Mouse (Mus musculus) stomach, embryonic 14.5 days (tissue): ENCODE results near the gene Armh4. TPM values are rescaled to one million over a fixed set of nuclear protein-coding genes. Genes with fewer than 3 reads are reported as not detected.

ENCODE experiments used
- ATAC-seq: fragments of 200-750 bp; cut with Nextera tagmentation; 2 replicates; pipeline ENCODE4 v1.8.0; 2017; ENCODE audit warnings: low read depth, moderate TSS enrichment; ENCODE audit not compliant: insufficient number of reproducible peaks, insufficient read depth, low FRiP score
- H3K27ac ChIP-seq: fragments of 300-500 bp; sonication (generic); 2 replicates; pipeline ENCODE4 v1.5.1; 2014; ENCODE audit warnings: mild to moderate bottlenecking, low read length, moderate library complexity, mixed read lengths
- H3K27me3 ChIP-seq: fragments of 300-500 bp; sonication (generic); 2 replicates; pipeline ENCODE4 v1.6.1; 2014; ENCODE audit warnings: low read length, control low read depth, mixed read lengths; ENCODE audit not compliant: control insufficient read depth, insufficient read depth
- H3K36me3 ChIP-seq: fragments of 300-500 bp; sonication (generic); 2 replicates; pipeline ENCODE4 v1.6.1; 2014; ENCODE audit warnings: mild to moderate bottlenecking, control low read depth, low read length, moderate library complexity, mixed read lengths; ENCODE audit not compliant: control insufficient read depth, insufficient read depth
- H3K4me1 ChIP-seq: fragments of 300-500 bp; sonication (generic); 2 replicates; pipeline ENCODE4 v1.6.1; 2014; ENCODE audit warnings: low read length, control low read depth, mixed read lengths; ENCODE audit not compliant: control insufficient read depth, insufficient read depth
- H3K4me2 ChIP-seq: fragments of 300-500 bp; sonication (generic); replicated peaks from 2 replicates; pipeline ENCODE4 v1.6.1; 2014; ENCODE audit warnings: low read depth, low read length, control low read depth
- H3K4me3 ChIP-seq: fragments of 300-500 bp; sonication (generic); 2 replicates; pipeline ENCODE4 v1.5.1; 2014; ENCODE audit warnings: low read depth, low read length, control low read depth
- H3K9ac ChIP-seq: fragments of 300-500 bp; sonication (generic); replicated peaks from 2 replicates; pipeline ENCODE4 v1.6.1; 2014; ENCODE audit warnings: low read depth, mild to moderate bottlenecking, control low read depth, low read length, moderate library complexity, mixed read lengths
- H3K9me3 ChIP-seq: fragments of 300-500 bp; sonication (generic); 2 replicates; pipeline ENCODE4 v1.6.1; 2016; ENCODE audit warnings: low read depth, low read length, control low read depth; ENCODE audit not compliant: control insufficient read depth
- WGBS: fragments of 180-500 bp; shearing (Covaris S2); extraction: QIAGEN DNeasy Blood & Tissue Kit; methylation state at CpG from one replicate; pipeline ENCODE4 v1.1.7; 2014; 5-methylcytosine and 5-hydroxymethylcytosine counted together
- polyA plus RNA-seq: library from polyadenylated mRNA; unstranded; fragments of >200 nt; fragmentation: Nextera tagmentation; extraction: Ambion mirVana; gene quantifications from 2 replicates; pipeline ENCODE4 v1.2.1, GENCODE M21; 2014

Gene Armh4
- polyA plus RNA-seq, 1 experiment from 2014 or later: 22.3 TPM

DNA sequence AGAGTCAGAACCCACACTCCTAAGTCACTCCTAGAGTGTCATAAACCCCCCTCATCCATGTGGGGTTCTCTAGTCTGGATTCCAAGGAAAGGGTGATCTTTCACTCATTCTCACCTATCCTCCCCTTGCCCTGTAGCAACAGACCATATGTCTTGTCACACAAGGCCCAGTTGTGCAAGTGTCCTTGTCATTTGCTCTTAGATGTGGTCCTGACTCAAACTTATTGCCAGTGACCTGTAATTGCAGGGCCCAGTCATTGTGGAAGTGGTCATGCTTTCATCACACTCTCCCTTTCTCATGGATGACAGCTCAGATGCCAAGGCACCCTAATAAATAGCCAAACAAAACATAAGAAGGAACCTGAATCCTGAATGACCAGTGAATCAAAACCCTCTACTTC, 63.5 kb downstream of the Armh4 start:
- Histone ChIP-seq H3K9me3 (no peaks in the 10 kb centered on the region), H3K4me1 (no peaks in the 10 kb centered on the region), H3K36me3 (no peaks in the 10 kb centered on the region), H3K4me3 (no peak overlapping the region), H3K27ac (no peak overlapping the region), H3K4me2 (no peak overlapping the region), H3K9ac (no peak overlapping the region), H3K27me3 (no peaks in the 10 kb centered on the region)
- no peak for ATAC-seq

DNA sequence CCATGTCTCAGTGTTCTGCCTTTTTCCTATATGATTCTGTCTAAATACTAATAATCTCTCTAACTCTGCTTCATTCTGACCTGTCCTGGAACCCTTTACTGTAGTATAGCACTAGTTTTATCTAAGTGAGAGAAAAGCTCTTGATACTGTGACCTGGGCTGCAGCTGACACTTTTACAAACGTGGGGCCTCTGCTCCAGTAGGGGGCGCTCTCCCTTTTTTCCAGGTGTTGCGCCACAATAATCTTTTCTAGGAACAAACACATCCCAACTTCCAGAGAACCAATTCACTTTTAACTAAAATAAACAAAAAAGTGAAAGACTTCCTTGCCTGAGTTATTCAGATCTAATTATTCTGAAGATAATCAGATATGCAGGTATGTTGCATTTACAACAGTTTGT, 72.2 kb downstream of the Armh4 start:
- Histone ChIP-seq H3K4me1 (no peaks in the 10 kb centered on the region), H3K9me3 (no peaks in the 10 kb centered on the region), H3K27ac (no peak overlapping the region), H3K4me3 (no peak overlapping the region), H3K9ac (no peak overlapping the region), H3K4me2 (no peak overlapping the region), H3K36me3 (no peaks in the 10 kb centered on the region), H3K27me3 (no peaks in the 10 kb centered on the region)
- 41% methylated on average over 3 of the region's 3 CpGs for WGBS
- no peak for ATAC-seq

DNA sequence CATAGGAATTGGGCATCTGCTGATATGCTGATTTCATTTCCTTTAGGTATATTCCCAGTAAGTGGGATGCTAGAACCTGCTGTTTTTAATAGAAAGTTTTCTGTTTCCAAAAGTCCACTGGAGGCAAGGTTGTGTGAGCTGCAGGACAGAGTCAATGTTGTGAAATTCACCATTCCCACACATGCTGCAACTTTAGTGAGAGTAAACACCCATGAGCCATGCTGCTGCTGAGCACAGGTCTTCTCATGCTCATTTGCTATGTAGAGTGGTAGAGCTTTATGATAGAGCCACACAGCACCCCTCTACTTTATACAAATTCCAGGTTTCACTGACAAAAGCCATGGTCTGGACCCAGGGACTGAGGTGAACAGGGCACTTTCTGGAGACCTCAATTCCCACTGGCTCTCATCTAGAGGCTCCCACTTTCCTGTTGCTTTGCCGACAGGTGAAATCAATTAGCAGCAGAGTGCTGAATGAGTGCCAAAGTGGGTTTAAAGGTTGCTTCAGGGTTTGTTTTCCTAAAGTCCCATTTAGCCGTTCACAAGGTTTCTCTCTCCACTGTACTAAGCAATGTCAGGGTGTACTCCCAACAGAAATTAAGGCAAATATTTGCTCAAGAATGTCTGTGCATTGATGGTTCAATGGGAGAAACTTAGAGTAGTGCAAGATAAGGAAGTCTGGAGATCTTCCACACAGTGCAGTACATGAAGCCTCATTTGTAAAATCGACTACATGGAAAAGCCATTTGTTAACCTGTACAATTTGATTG, 79.6 kb downstream of the Armh4 start:
- Histone ChIP-seq H3K36me3 (no peaks in the 10 kb centered on the region), H3K27me3 (no peaks in the 10 kb centered on the region), H3K27ac (no peak overlapping the region), H3K9ac (no peak overlapping the region), H3K4me1 (no peaks in the 10 kb centered on the region), H3K9me3 (no peaks in the 10 kb centered on the region), H3K4me2 (no peak overlapping the region), H3K4me3 (no peak overlapping the region)
- peak; percentile 65 for ATAC-seq
- 22% methylated on average over 3 of the region's 3 CpGs for WGBS

DNA sequence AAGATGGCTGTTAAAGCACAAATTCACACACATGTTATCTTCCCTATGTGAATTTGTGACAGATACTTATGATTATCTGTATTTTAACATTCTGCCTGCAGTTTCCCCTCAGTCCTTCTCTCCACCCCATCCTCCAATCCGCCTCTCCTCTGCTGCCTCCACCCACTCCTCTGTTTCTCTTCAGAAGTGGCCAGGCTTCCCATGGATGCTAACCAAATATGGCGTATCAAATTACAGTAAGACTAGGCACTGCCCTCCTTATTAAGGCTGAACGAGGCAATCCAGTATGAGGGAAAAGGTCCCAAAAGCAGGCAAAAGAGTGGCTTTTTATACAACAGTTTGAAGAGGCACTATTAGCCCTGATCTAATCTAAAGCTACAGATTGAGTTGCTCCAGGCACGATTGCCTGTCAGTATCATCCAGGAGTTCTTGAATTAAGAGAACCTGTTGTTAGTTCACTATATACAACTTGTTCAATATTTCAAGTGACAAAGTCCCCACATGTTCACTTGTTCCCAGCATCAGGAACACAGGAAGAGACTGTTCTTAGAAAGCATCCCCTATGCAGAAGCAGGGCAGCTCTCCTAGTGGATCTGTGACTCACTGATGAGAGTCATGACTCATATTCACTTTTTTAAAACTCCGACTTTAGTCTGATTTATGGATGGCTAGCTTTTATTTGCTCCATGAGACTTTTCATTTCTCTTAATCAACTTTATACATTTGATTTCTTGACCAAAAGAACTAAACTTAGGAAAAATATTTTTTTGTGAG, 103.5 kb downstream of the Armh4 start:
- Histone ChIP-seq H3K27ac (no peak overlapping the region), H3K4me2 (no peak overlapping the region)
- 46% methylated on average over 5 of the region's 5 CpGs for WGBS

DNA sequence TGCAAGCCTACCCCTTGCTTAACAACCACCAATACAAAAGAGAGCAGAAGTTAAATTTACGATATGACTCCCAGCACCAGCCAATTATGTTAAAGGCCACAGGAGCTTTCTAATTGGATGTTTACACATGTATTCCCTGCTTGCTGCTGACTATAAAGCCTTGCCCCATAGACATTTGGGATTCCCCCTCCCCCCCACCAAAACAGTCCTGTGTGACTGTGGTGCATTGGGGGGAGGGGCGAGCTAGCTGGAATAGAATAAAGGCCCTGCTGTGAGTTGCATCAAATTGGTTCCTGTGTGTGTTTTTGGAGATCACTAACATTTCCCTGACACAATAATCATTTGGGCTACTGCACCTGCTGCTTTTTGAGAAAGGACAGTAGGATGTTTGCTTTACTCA, 106.6 kb downstream of the Armh4 start:
- Histone ChIP-seq H3K27ac (no peak overlapping the region), H3K9me3 (no peaks in the 10 kb centered on the region), H3K9ac (no peak overlapping the region), H3K4me1 (no peaks in the 10 kb centered on the region), H3K4me3 (no peak overlapping the region), H3K4me2 (no peak overlapping the region), H3K36me3 (no peaks in the 10 kb centered on the region), H3K27me3 (no peaks in the 10 kb centered on the region)
- WGBS: 80% methylated on average over 2 of the region's 2 CpGs
- no peak for ATAC-seq

More for the DNA sequence above, 103.5 kb downstream of the Armh4 start:
- H3K4me3 ChIP-seq: no peak overlapping the region
- H3K4me1 ChIP-seq: no peaks in the 10 kb centered on the region
- H3K27me3 ChIP-seq: no peaks in the 10 kb centered on the region
- no peak for ATAC-seq
- H3K9me3 ChIP-seq: no peaks in the 10 kb centered on the region
- H3K36me3 ChIP-seq: no peaks in the 10 kb centered on the region
- no peak overlapping the region for H3K9ac ChIP-seq

DNA sequence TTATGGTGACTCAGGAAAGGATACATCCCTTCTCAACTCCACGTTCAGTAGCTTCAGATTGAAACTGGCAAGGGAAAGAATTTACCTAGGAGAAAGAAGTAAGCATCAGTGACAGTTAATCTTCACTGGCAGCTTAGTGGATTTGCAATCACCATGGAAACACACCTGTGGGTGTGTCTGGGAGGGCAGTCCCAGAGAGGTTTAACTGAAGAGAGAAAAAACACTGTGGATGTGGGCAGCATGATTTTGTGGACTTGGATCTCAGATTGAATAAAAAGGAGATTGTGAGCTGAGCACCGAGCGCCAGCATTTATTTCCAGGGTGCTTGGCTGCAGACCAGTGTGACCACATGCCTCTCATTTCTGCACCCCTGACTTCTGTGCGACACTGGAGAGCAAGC, 122.7 kb downstream of the Armh4 start:
- Histone ChIP-seq H3K27ac (no peak overlapping the region), H3K36me3 (no peaks in the 10 kb centered on the region), H3K4me3 (no peak overlapping the region), H3K27me3 (no peaks in the 10 kb centered on the region), H3K9ac (no peak overlapping the region), H3K9me3 (no peaks in the 10 kb centered on the region), H3K4me1 (no peaks in the 10 kb centered on the region), H3K4me2 (no peak overlapping the region)
- WGBS: 43% methylated on average over 4 of the region's 4 CpGs
- ATAC-seq: no peak

DNA sequence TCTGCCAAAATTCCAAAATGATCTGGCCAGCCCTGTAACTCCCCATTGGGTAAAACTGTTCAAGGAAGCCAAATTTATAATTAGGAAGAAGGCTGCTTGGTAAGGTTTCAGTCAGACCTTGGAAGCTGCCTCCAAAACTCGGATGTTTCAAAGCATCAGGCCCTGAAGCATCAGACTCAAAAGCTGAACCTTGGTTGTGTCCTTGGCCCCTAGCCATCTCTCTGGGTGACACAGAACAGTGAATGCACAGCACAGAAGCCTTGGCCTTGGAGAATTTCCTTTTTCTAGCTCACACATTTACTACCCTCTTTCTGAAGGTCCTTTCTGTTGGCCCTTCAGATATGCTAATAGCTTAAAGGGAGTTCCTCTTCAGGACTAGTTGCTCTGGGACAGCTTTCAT, 134.0 kb downstream of the Armh4 start:
- no peak for ATAC-seq
- Histone ChIP-seq H3K9me3 (no peaks in the 10 kb centered on the region), H3K4me2 (no peak overlapping the region), H3K27me3 (no peaks in the 10 kb centered on the region), H3K36me3 (no peaks in the 10 kb centered on the region), H3K4me1 (no peaks in the 10 kb centered on the region), H3K4me3 (no peak overlapping the region), H3K27ac (no peak overlapping the region), H3K9ac (no peak overlapping the region)
- 84% methylated on average over 1 of the region's 1 CpGs for WGBS

DNA sequence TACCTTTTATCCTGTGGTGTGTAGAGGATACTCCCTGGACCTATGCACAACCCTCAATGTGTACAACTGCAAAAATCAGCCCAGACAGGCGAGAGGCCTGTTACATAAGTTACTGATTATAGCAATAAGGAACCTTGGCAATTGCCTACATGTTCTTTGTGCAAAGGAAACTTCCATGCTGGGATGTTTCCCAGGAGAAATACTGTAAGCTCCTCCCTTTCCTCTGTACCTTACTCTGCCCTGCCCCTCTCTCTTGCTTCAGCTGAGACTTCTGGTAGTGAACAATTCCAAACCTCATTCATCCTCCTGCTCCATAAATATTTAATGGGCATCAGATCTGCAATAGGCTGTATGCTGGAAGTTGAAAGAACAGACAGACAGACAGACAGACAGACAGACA, 145.8 kb downstream of the Armh4 start:
- H3K4me3 ChIP-seq: no peak overlapping the region
- 73% methylated on average over 1 of the region's 1 CpGs for WGBS
- H3K27me3 ChIP-seq: no peaks in the 10 kb centered on the region
- no peak overlapping the region for H3K9ac ChIP-seq
- H3K4me2 ChIP-seq: no peak overlapping the region
- H3K4me1 ChIP-seq: no peaks in the 10 kb centered on the region
- ATAC-seq: no peak
- no peak overlapping the region for H3K27ac ChIP-seq
- H3K36me3 ChIP-seq: no peaks in the 10 kb centered on the region
- H3K9me3 ChIP-seq: no peaks in the 10 kb centered on the region
